Mouse (Mus musculus) liver, adult 2 months (tissue): Measurements from ENCODE around the gene Tbc1d5.

Source experiments
- CTCF ChIP-seq: fragments of 200-500 bp; IDR thresholded peaks from 2 replicates; pipeline ENCODE4 v1.5.1; 2011; ENCODE audit warnings: low read depth, low read length, control low read depth
- POLR2A ChIP-seq: fragments of 200-500 bp; IDR thresholded peaks from 2 replicates; pipeline ENCODE4 v1.6.1; 2011; ENCODE audit warnings: low read length, control low read depth; ENCODE audit not compliant: insufficient read depth; ENCODE audit errors: extremely low read depth

DNA sequence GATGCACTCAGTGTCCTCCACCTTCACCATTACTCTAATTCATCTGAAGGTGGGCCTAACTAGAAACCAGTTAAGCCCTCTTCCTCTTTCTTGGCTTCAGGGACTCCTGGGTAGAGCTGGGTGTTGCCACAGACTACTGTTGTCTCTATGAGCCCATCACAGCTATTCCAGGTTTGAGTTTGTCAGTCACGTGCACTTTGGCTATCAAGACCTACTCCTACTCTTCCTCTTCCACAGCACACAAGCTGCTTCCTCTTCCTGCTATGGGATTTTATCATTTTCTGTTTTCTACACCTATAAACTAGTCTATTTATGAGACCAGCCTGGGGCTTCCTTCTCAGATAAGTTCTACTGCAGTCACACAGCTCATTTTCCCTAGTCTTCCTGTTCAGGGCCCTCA, 314.4 kb downstream of the Tbc1d5 start:
- no peak for TF ChIP-seq CTCF
- no peak for TF ChIP-seq POLR2A
